ENCODE assay signal across 8 mouse cellular contexts in genomic region chr7:74011976-74012857, GRCm38 (mm10). TPM values are rescaled to one million over a fixed set of nuclear protein-coding genes. Genes with fewer than 3 reads are reported as not detected.
DNase-seq lines count a peak whose midpoint lies in the region; ATAC-seq and TF ChIP-seq lines count a peak whose summit lies in the region.

No protein-coding gene starts in this region.

- 0 out of 2 replicates have a peak, but pooled peaks cover 4% of the 10 kb centered on the region for H3K27me3 ChIP-seq in kidney, postnatal 0 days (ENCODE audit: insufficient read depth, low read length)
- H3K27me3 ChIP-seq in heart, embryonic 15.5 days, result peaks cover 48% of the 10 kb centered on the region
- peaks cover 42% of the 10 kb centered on the region for H3K27me3 ChIP-seq in liver, postnatal 0 days (ENCODE audit: insufficient read depth, low read length)
- peaks cover 4% of the 10 kb centered on the region; the same call in 1 of the 2 replicates for H3K27me3 ChIP-seq in thymus, adult 2 months (ENCODE audit: control insufficient read depth, insufficient read depth, low read length)

- H3K4me1 ChIP-seq in kidney, postnatal 0 days (replicated peaks; ENCODE audit: insufficient read depth, low read length), result peaks cover 7% of the 10 kb centered on the region
- peaks cover 22% of the 10 kb centered on the region for H3K4me1 ChIP-seq in heart, embryonic 15.5 days (replicated peaks)
- H3K4me1 ChIP-seq in liver, postnatal 0 days (ENCODE audit: insufficient read depth), result no peaks in the 10 kb centered on the region
- H3K4me1 ChIP-seq in thymus, adult 2 months (replicated peaks; ENCODE audit: control insufficient read depth, insufficient read depth, low read length), result no peaks in the 10 kb centered on the region

- H3K9me3 ChIP-seq in kidney, postnatal 0 days (replicated peaks; ENCODE audit: low read length), result no peaks in the 10 kb centered on the region
- H3K9me3 ChIP-seq in heart, embryonic 15.5 days (replicated peaks), result no peaks in the 10 kb centered on the region
- H3K9me3 ChIP-seq in liver, postnatal 0 days (ENCODE audit: low read length), result no peaks in the 10 kb centered on the region

- no peak for TF ChIP-seq EP300 in liver, postnatal 0 days (IDR thresholded peaks at IDR 0.05; ENCODE audit: low read depth)

- peak overlapping the region; percentile 78 for H3K4me3 ChIP-seq in kidney, postnatal 0 days (replicated peaks; ENCODE audit: low read depth, low read length)
- H3K4me3 ChIP-seq in heart, embryonic 15.5 days, result peak overlapping the region; percentile 76
- H3K4me3 ChIP-seq in liver, postnatal 0 days (ENCODE audit: low read depth, low read length), result peak overlapping the region; percentile 36; the same call in 1 of the 2 replicates
- no peak overlapping the region for H3K4me3 ChIP-seq in thymus, adult 2 months (ENCODE audit: control insufficient read depth, insufficient read depth, low read length)

- WGBS in kidney, postnatal 0 days, result 5% methylated on average over 43 of the region's 43 CpGs
- 5% methylated on average over 43 of the region's 43 CpGs for whole genome bisulfite sequencing in heart, embryonic 15.5 days
- 5% methylated on average over 43 of the region's 43 CpGs for WGBS in liver, postnatal 0 days (ENCODE audit: insufficient replicate concordance)
- WGBS in thymus, adult 2 months, result 13% methylated on average over 43 of the region's 43 CpGs

- peak; percentile 26 for DNase-seq in kidney, postnatal 0 days (ENCODE audit: low spot score)
- no peak for DNase-seq in kidney, postnatal 14 days
- peak; percentile 58 for DNase-seq in embryo, embryonic 10.5 days (ENCODE audit: low spot score)
- DNase-seq in liver, postnatal 0 days, result no peak
- no peak for DNase-seq in spleen, postnatal 14 days (ENCODE audit: low spot score in 2 of 2)
- DNase-seq in thymus, adult 2 months, result no peak

- peak overlapping the region; percentile 66 for H3K9ac ChIP-seq in kidney, postnatal 0 days (ENCODE audit: low read depth, low read length)
- peak overlapping the region; percentile 66 for H3K9ac ChIP-seq in heart, embryonic 15.5 days
- no peak overlapping the region for H3K9ac ChIP-seq in liver, postnatal 0 days (replicated peaks)

- peak; percentile 34; the same call in 1 of the 2 replicates for ATAC-seq in kidney, postnatal 0 days (replicated peaks; ENCODE audit: low FRiP score, low read depth)
- ATAC-seq in heart, embryonic 15.5 days (replicated peaks; ENCODE audit: insufficient number of reproducible peaks, insufficient read depth, low FRiP score, low read depth), result no peak
- no peak for ATAC-seq in liver, postnatal 0 days
- no peak for ATAC-seq in erythroblast, adult 5-6 weeks (replicated peaks; ENCODE audit: low FRiP score, poor library complexity, severe bottlenecking)

- no peak for TF ChIP-seq CTCF in kidney, postnatal 0 days (IDR thresholded peaks at IDR 0.05; ENCODE audit: low read depth)
- no peak for TF ChIP-seq CTCF in liver, postnatal 0 days (IDR thresholded peaks at IDR 0.05; ENCODE audit: low read depth)
- TF ChIP-seq CTCF in thymus, adult 2 months (IDR thresholded peaks at IDR 0.05; ENCODE audit: borderline replicate concordance, control insufficient read depth, extremely low read depth, insufficient read depth, low read length, poor library complexity), result no peak

- H3K36me3 ChIP-seq in kidney, postnatal 0 days (ENCODE audit: insufficient read depth, low read length), result no peaks in the 10 kb centered on the region
- no peaks in the 10 kb centered on the region for H3K36me3 ChIP-seq in heart, embryonic 15.5 days
- H3K36me3 ChIP-seq in liver, postnatal 0 days (replicated peaks; ENCODE audit: insufficient read depth, low read length), result no peaks in the 10 kb centered on the region
- no peaks in the 10 kb centered on the region for H3K36me3 ChIP-seq in thymus, adult 2 months (ENCODE audit: control insufficient read depth, insufficient read depth, low read length)

- H3K4me2 ChIP-seq in kidney, postnatal 0 days (ENCODE audit: low read length), result peak overlapping the region; percentile 100
- H3K4me2 ChIP-seq in heart, embryonic 15.5 days, result peak overlapping the region; percentile 98
- peak overlapping the region; percentile 65 for H3K4me2 ChIP-seq in liver, postnatal 0 days (ENCODE audit: low read depth, low read length)

- H3K27ac ChIP-seq in kidney, postnatal 0 days, result no peak overlapping the region
- no peak overlapping the region for H3K27ac ChIP-seq in heart, embryonic 15.5 days
- H3K27ac ChIP-seq in liver, postnatal 0 days (ENCODE audit: low read depth), result no peak overlapping the region
- no peak overlapping the region for H3K27ac ChIP-seq in thymus, adult 2 months (ENCODE audit: control insufficient read depth, insufficient read depth, low read length)

- no peak for TF ChIP-seq POLR2A in thymus, adult 2 months (IDR thresholded peaks at IDR 0.05; ENCODE audit: control insufficient read depth, extremely low read depth, insufficient read depth, low read length, poor library complexity)

RNA-seq across cellular contexts. Expression of gene St8sia2, which starts 1.3 kb away (rescaled TPM):
- 5.0 and 5.1 TPM in 2 replicates for polyA plus RNA-seq in kidney, postnatal 0 days (2015; fragmentation: Nextera tagmentation; extraction: Ambion mirVana)
- 1.4 and 3.5 TPM in 2 replicates for polyA plus RNA-seq in heart, embryonic 15.5 days (2015; fragmentation: Nextera tagmentation; extraction: Ambion mirVana)
- polyA plus RNA-seq in liver, postnatal 0 days (2015; fragmentation: Nextera tagmentation; extraction: Ambion mirVana), result not detected in 2 replicates
- not detected in 2 replicates for total RNA-seq in erythroblast, adult 5-6 weeks (2015; ENCODE audit: low replicate concordance)
- total RNA-seq in erythroblast, adult 5-6 weeks (2017; ENCODE audit: low replicate concordance), result not detected in 2 replicates
- polyA plus RNA-seq in thymus, adult 2 months (2012; rRNA removed), result 0.47 and 0.64 TPM in 2 replicates

Comparison
In these comparisons a context has a peak if more than half of its experiments do, and no peak if none do; other contexts are left out.
1. DNase-seq: peak in kidney, postnatal 0 days (single experiment) and embryo, embryonic 10.5 days (single experiment); none in kidney, postnatal 14 days (single experiment), liver, postnatal 0 days (single experiment), spleen, postnatal 14 days (0 of 2) and thymus, adult 2 months (single experiment).
2. Peak in every context shown above with its lines, with median percentiles within 50 percentile points of each other: H3K4me2 ChIP-seq.